Mouse (Mus musculus): ENCODE measurements around the gene Elp1.

GRCm38 (mm10) chr4:56719456-56719855 lies 82.7 kb downstream of the Elp1 start:
- TF ChIP-seq EP300 (IDR thresholded peaks at IDR 0.05; ENCODE audit: low read depth): no peak
- no peak for TF ChIP-seq CTCF (IDR thresholded peaks at IDR 0.05; ENCODE audit: low read depth)

Data from heart, postnatal 0 days (tissue).